Mouse (Mus musculus) adrenal gland, postnatal 36 days (tissue): ENCODE measurements around the gene Synrg. TPM values are rescaled to one million over a fixed set of nuclear protein-coding genes. Genes with fewer than 3 reads are reported as not detected.

Experiments used
- DNase-seq, 2 experiments: peaks; one replicate each; pipeline ENCODE4 v3.0.0; 2021; ENCODE audit warnings: mixed read lengths in 1 of 2
- long read RNA-seq, 2 experiments: library from polyadenylated mRNA; stranded (forward); transcript quantifications; one replicate each; pipeline ENCODE4 v2.0.0; 2021; ENCODE audit warnings: borderline sequencing depth in 2 of 2
- total RNA-seq, 2 experiments: library from RNA; stranded (reverse); gene quantifications; 2 replicates each; pipeline ENCODE4 v1.2.3; 2021

Synrg gene
- 10 to 100 TPM; 48.4 to 49.2 TPM for total RNA-seq
- long read RNA-seq, experiment 1, partial matches to known transcripts, result 8 of 24 reads
- long read RNA-seq, experiment 1, other reads (novel, unspliced or antisense), result 16 of 24 reads
- long read RNA-seq, experiment 2, partial matches to known transcripts, result 0 of 2 reads
- long read RNA-seq, experiment 2, other reads (novel, unspliced or antisense), result 2 of 2 reads

- peak; percentile 95 to 99 for DNase-seq
These were observed at the start of gene Synrg for GRCm38 (mm10) chr11:83963991-83964921. Synrg (plus strand) TSS chr11:83964428.

DNA sequence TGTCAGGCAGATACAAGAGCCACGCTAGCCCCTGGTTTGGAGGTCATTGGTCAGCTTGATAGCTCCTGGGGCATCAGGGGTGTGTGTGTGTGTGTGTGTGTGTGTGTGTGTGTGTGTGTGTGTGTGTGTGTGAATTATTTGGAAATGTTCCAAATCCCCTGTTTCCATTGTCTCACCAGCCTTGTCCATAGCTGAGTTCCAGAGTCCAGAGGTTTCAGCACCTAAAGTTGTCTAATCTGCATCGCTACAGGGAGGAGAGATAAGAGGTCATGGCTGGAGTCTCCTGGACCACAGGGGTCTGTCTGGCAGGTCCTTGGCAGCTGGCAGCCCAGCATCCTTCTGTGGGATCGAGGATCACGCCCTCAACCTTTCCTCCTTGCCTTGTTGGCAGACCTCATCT lies 49.7 kb upstream of the Synrg start:
- DNase-seq, result no peak

DNA sequence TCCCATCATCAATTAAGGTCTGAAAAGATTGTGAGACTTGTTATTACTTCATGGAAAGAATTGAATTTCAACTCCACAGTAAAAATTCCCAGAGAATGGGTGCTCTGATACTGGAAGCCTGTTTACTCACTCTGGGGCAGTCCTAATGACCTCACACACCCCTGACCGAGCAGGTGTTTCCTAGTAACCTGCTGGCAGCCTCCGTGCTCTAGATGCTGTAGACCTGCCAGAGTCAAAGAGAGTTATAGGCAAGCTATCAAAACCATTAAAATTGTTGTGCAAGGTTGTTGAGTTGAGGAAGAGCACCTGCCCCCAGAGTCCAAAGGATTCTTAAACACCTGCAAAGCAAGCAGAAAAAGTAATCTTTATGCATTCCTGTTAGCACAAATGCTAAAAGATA lies 41.6 kb upstream of the Synrg start:
- no peak for DNase-seq

- DNase-seq, result peak; percentile 20 to 22
These were observed 37.1 kb upstream of the Synrg start for GRCm38 (mm10) chr11:83927097-83927496.

DNA sequence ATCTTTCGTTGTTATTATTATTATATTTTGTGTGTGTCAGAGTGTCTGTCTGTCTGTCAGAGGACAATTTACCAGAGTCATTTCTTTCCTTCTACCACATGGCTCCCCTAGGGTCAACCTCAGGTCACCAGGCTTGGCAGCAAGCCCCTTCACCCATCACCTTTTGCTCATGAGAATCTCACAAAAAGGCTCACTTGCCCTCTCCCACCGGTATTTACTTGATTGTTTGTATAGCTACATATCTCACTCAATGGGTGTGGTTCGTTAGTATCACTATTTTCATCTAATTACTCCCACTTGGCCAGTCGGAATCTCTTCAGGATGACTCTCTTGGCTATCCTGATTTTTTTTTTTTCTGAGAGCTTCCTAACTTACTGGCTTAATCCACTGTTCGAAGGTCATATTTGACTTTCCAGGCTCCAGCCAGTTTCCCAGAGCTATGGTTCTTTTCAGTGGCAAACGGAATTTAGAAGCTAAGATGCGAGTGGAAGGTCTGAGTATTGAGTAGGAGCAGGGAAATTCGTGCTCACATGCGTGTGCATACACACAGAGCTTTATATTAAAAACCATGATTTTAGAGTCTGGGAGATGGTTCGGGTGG lies 31.6 kb upstream of the Synrg start:
- no peak for DNase-seq

DNA sequence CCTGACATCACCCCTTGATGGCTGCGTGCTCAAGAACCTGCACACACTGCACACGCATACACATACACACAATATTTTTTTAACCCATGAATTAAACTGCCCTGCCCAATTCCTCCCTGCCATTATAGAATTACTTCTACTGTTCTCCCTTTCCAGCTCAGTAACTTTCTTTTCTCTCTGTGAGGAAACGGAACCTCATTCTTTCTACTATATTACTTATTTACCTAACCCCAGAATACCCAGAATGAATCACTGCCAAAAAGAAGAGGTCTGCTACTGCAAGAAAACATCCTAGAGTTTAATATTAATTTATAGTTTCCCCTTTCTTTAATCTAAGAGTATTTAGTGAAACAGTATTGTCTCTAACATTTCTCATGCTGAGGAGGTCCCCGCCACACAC lies 30.9 kb upstream of the Synrg start:
- no peak for DNase-seq

- peak; percentile 77 to 84 for DNase-seq
These were observed 28.1 kb upstream of the Synrg start for GRCm38 (mm10) chr11:83935986-83936665.

GRCm38 (mm10) chr11:83938556-83938955 lies 25.7 kb upstream of the Synrg start:
- DNase-seq, result no peak

GRCm38 (mm10) chr11:83941950-83942840 lies 22.0 kb upstream of the Synrg start, which contains the start of gene Ddx52:
Ddx52 (plus strand) TSS chr11:83942062.
- DNase-seq, result peak; percentile 93 to 94

- DNase-seq, result no peak
These were observed 7.4 kb upstream of the Synrg start for GRCm38 (mm10) chr11:83956822-83957221.

DNA sequence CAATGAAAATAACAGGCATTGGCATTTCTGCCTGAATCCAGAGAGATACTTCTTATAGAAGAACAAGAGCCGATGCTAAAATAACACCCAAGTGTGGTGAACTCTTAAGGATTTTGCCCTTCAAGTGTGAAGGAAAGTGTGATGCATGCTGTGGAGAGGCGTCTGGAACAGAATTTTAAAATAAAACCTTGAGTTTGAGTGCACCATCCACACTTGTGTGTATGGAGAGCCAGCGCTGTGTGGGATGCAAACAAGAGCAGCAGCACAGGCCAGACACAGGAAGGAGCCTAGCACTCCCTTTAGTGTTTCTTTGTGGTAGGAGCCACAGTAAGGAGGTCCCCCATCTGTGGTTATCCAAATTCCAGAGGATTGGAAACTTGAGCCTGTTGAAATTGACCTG lies 2.2 kb upstream of the Synrg start:
- no peak for DNase-seq

GRCm38 (mm10) chr11:83967436-83968204 lies 3.4 kb downstream of the Synrg start:
- DNase-seq, result peak; percentile 4 to 25

- DNase-seq, result no peak
These were observed 4.0 kb downstream of the Synrg start for GRCm38 (mm10) chr11:83968205-83968575.

GRCm38 (mm10) chr11:83969040-83969439 lies 4.8 kb downstream of the Synrg start:
- DNase-seq, result no peak

GRCm38 (mm10) chr11:83974561-83975346 lies 10.5 kb downstream of the Synrg start:
- no peak for DNase-seq

GRCm38 (mm10) chr11:83975488-83975887 lies 11.3 kb downstream of the Synrg start:
- no peak for DNase-seq

DNA sequence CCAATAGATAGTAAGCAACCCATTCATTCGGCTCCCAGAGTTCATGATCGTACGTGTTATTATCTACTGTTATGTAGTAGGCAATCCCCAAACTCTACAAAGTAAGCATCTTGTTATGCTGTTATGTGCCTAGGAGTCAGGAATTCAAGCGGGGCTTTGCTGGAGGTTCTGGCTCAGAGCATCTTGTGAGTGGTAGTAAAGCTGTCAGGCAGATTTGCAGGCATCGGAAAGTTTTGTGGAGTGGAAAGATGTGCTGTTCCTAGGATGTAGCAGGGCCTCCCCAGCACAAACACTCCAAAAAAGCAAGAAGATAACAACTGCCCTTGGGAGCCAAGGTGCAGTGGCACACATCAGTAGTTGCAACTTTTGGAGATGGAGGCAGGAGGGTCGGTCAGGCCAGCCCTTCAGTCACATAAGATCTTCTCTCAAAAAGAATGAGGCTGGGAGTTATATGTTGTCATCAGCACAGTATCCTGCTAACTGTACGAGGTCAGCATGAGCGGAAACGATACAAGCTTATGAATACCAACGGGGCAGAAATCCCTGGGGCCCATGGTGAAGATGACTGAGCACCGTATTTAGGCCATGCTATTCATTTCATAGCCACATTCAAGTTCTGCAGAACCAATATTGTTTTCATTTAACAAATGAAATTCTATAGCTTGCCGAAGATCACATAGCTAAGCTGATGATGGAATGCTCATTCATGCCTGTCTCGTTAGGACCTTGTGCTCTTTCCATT lies 12.2 kb downstream of the Synrg start:
- no peak for DNase-seq

DNA sequence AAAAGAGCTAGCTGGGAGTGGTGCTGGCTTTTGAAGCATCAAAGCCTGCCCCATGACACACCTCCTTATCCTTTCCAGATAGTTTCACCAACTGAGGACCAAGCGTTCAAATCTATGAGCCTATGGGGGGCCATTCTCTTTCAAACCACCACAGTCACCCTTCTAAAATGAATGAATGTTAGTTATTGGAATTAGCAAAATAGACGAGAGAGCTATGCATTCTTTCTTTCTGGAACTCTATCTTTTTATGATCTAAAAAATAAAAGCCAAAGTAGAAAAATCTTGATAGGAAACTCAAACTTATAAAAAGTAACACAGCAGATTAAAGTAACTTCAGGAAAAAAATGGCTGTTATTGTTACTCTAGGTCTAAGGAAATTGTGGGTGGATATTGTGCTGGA lies 13.6 kb downstream of the Synrg start:
- no peak for DNase-seq

DNA sequence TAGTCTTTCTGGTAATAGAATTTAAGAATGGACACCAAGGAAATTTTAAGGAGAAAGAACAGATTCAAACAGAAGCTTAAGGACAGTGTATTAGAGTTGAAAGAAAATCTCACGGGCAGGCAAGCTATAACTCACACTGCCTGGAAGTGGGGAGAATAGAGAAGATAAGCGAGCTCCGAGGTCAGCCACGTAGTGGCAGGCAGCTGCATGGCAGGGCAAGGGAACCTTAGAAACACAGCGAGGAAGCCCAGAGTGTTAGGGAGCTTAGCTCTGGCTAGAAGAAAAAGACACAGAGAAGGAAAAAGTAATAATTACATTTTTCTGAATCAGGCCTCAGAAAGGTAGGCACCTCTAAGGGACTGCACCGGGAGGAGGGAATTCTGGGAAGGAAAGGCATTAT lies 15.8 kb downstream of the Synrg start:
- peak; percentile 17 to 25 for DNase-seq
